Mouse (Mus musculus) MEL (cell line): ENCODE measurements at regions not wholly inside any gene's neighbourhood (a gene's known extent, or its start where the extent isn't known, plus 50 kb on each side); places are given as distances from the start of the nearest gene placed in this dataset.

Experiments used
- DNase-seq: peaks from one replicate; pipeline ENCODE4 v3.0.0; 2011; ENCODE audit warnings: low read depth, low spot score
- H3K27ac ChIP-seq: 2 replicates; pipeline ENCODE4 v1.5.1; 2012; ENCODE audit warnings: low read depth, mild to moderate bottlenecking, control low read depth, low read length, moderate library complexity; ENCODE audit not compliant: control insufficient read depth
- H3K27me3 ChIP-seq, 2 experiments: fragments of 150-350 bp in 1 of 2; sonication (generic) in 1 of 2; 2 replicates each; pipeline ENCODE4 v1.6.1; 2012; ENCODE audit warnings: low read length in 2 of 2, mild to moderate bottlenecking in 2 of 2, improper control_type of control experiment in 1 of 2, moderate library complexity in 1 of 2; ENCODE audit not compliant: insufficient read depth in 2 of 2, control insufficient read depth in 1 of 2
- H3K36me3 ChIP-seq, 2 experiments: 2 replicates each; pipeline ENCODE4 v1.6.1; 2012 to 2014; ENCODE audit warnings: low read length in 2 of 2, improper control_type of control experiment in 1 of 2, inconsistent platforms in 1 of 2, mild to moderate bottlenecking in 1 of 2; ENCODE audit not compliant: insufficient read depth in 2 of 2, control insufficient read depth in 1 of 2
- H3K4me1 ChIP-seq, 2 experiments: fragments of 150-350 bp in 1 of 2; sonication (generic) in 1 of 2; 2 replicates each; pipeline ENCODE4 v1.6.1; 2012; ENCODE audit warnings: low read length in 2 of 2, improper control_type of control experiment in 1 of 2, mild to moderate bottlenecking in 1 of 2; ENCODE audit not compliant: insufficient read depth in 2 of 2, control insufficient read depth in 1 of 2
- H3K4me3 ChIP-seq, 2 experiments: fragments of 150-350 bp in 1 of 2; sonication (generic) in 1 of 2; 2 replicates each; pipeline ENCODE4 v1.5.1; 2012; ENCODE audit warnings: low read depth in 2 of 2, low read length in 2 of 2, mild to moderate bottlenecking in 2 of 2, moderate library complexity in 2 of 2, control low read depth in 1 of 2, improper control_type of control experiment in 1 of 2; ENCODE audit not compliant: control insufficient read depth in 1 of 2, insufficient read depth in 1 of 2
- H3K79me2 ChIP-seq: 2 replicates; pipeline ENCODE4 v1.6.1; 2012; ENCODE audit warnings: mild to moderate bottlenecking, low read length, moderate library complexity; ENCODE audit not compliant: control insufficient read depth, poor library complexity, insufficient read depth
- H3K9ac ChIP-seq: 2 replicates; pipeline ENCODE4 v1.6.1; 2012; ENCODE audit warnings: low read depth, mild to moderate bottlenecking, control low read depth, low read length, moderate library complexity; ENCODE audit not compliant: control insufficient read depth, poor library complexity, severe bottlenecking
- H3K9me3 ChIP-seq: fragments of 150-350 bp; sonication (generic); replicated peaks from 2 replicates; pipeline ENCODE4 v1.6.1; 2012; ENCODE audit warnings: mild to moderate bottlenecking, low read length, improper control_type of control experiment, moderate library complexity; ENCODE audit not compliant: insufficient read depth
- GABPA ChIP-seq: IDR thresholded peaks from 2 replicates; pipeline ENCODE4 v1.6.1; 2012; ENCODE audit warnings: low read depth, mild to moderate bottlenecking, inconsistent platforms, low read length, improper control_type of control experiment, moderate library complexity
- KAT2A ChIP-seq: conservative IDR thresholded peaks from 2 replicates; pipeline ENCODE4 v1.6.1; 2012; ENCODE audit warnings: low read depth, low read length, improper control_type of control experiment, inconsistent platforms
- MAFK ChIP-seq: IDR thresholded peaks from 2 replicates; pipeline ENCODE4 v1.6.1; 2011; ENCODE audit warnings: low read depth, mild to moderate bottlenecking, low read length, improper control_type of control experiment, borderline replicate concordance
- MEF2A ChIP-seq: IDR thresholded peaks from 2 replicates; pipeline ENCODE4 v1.6.1; 2014; ENCODE audit warnings: low read depth, mild to moderate bottlenecking, inconsistent platforms, low read length, improper control_type of control experiment; ENCODE audit not compliant: poor library complexity, insufficient replicate concordance, severe bottlenecking; ENCODE audit errors: extremely low read depth
- NELFE ChIP-seq: IDR thresholded peaks from 2 replicates; pipeline ENCODE4 v1.6.1; 2011; ENCODE audit warnings: low read depth, low read length, improper control_type of control experiment
- POLR2AphosphoS5 ChIP-seq: IDR thresholded peaks from 2 replicates; pipeline ENCODE4 v1.6.1; 2012; ENCODE audit warnings: low read depth, borderline replicate concordance, mild to moderate bottlenecking, inconsistent platforms, low read length, moderate library complexity, mixed read lengths
- SIN3A ChIP-seq: IDR thresholded peaks from 2 replicates; pipeline ENCODE4 v1.6.1; 2012; ENCODE audit warnings: low read length, improper control_type of control experiment, inconsistent platforms
- SMC3 ChIP-seq: IDR thresholded peaks from 2 replicates; pipeline ENCODE4 v1.6.1; 2011; ENCODE audit warnings: low read depth, low read length, improper control_type of control experiment
- TCF12 ChIP-seq: IDR thresholded peaks from 2 replicates; pipeline ENCODE4 v1.6.1; 2014; ENCODE audit warnings: low read depth, mild to moderate bottlenecking, inconsistent platforms, low read length, improper control_type of control experiment, moderate library complexity
- USF1 ChIP-seq: IDR thresholded peaks from 2 replicates; pipeline ENCODE4 v1.6.1; 2014; ENCODE audit warnings: low read depth, mild to moderate bottlenecking, inconsistent platforms, low read length, improper control_type of control experiment, moderate library complexity
- ZMIZ1 ChIP-seq: IDR thresholded peaks from 2 replicates; pipeline ENCODE4 v1.6.1; 2012; ENCODE audit warnings: low read depth, mild to moderate bottlenecking, inconsistent platforms, low read length, improper control_type of control experiment, moderate library complexity
- ZNF384 ChIP-seq: IDR thresholded peaks from 2 replicates; pipeline ENCODE4 v1.6.1; 2012; ENCODE audit warnings: low read depth, mild to moderate bottlenecking, inconsistent platforms, low read length, improper control_type of control experiment

GRCm38 (mm10) chr11:44238051-44238450 is 161.8 kb upstream of the Il12b start:
- no peaks in the 10 kb centered on the region for H3K79me2 ChIP-seq
- H3K36me3 ChIP-seq, result no peaks in the 10 kb centered on the region
- no peak overlapping the region for H3K27ac ChIP-seq
- no peak for TF ChIP-seq POLR2AphosphoS5
- no peak for TF ChIP-seq KAT2A
- TF ChIP-seq, all 39 proteins: peak for 0
- H3K9ac ChIP-seq, result no peak overlapping the region
- H3K27me3 ChIP-seq, result no peaks in the 10 kb centered on the region
- no peak overlapping the region for H3K4me3 ChIP-seq
- no peaks in the 10 kb centered on the region for H3K9me3 ChIP-seq
- H3K4me1 ChIP-seq, result no peaks in the 10 kb centered on the region
- no peak for DNase-seq

- Histone ChIP-seq H3K9me3 (no peaks in the 10 kb centered on the region), H3K4me1 (no peaks in the 10 kb centered on the region)
- TF ChIP-seq ZMIZ1 (no peak), TCF12 (no peak), SIN3A (no peak), MAFK (no peak)
- TF ChIP-seq, all 39 proteins: peak for 0
- no peak overlapping the region for H3K9ac ChIP-seq
- H3K79me2 ChIP-seq, result no peaks in the 10 kb centered on the region
- no peak for DNase-seq
- no peak overlapping the region for H3K4me3 ChIP-seq
- no peaks in the 10 kb centered on the region for H3K27me3 ChIP-seq
- H3K27ac ChIP-seq, result no peak overlapping the region
- H3K36me3 ChIP-seq, result no peaks in the 10 kb centered on the region
Observed at GRCm38 (mm10) chr11:44238598-44238997, 161.3 kb upstream of the Il12b start.

- Histone ChIP-seq H3K36me3 (no peaks in the 10 kb centered on the region), H3K9me3 (no peaks in the 10 kb centered on the region), H3K79me2 (no peaks in the 10 kb centered on the region), H3K4me1 (no peaks in the 10 kb centered on the region), H3K27me3 (no peaks in the 10 kb centered on the region), H3K9ac (no peak overlapping the region), H3K27ac (no peak overlapping the region), H3K4me3 (no peak overlapping the region)
- TF ChIP-seq GABPA, result no peak
- no peak for TF ChIP-seq ZNF384
- TF ChIP-seq USF1, result no peak
- TF ChIP-seq MEF2A, result no peak
- TF ChIP-seq TCF12, result no peak
- no peak for TF ChIP-seq ZMIZ1
- TF ChIP-seq SMC3, result no peak
- no peak for TF ChIP-seq NELFE
- no peak for DNase-seq
Observed at GRCm38 (mm10) chr11:44243184-44243583, 156.7 kb upstream of the Il12b start.
